Mouse (Mus musculus) lung, adult 2 months (tissue): ENCODE data around the gene Gm10153. TPM values are rescaled to one million over a fixed set of nuclear protein-coding genes. Genes with fewer than 3 reads are reported as not detected.
A peak's percentile ranks its signal among the peaks of the same experiment; 100 is the strongest.
"Not testable (repeated sequence)": the region's sequence is repeated elsewhere in the genome, so short reads cannot be mapped to it uniquely, and the experiment has no call there.

Experiments used
- DNase-seq: peaks from one replicate; pipeline ENCODE4 v3.0.0; 2022
- H3K4me1 ChIP-seq: fragments of 200-500 bp; 2 replicates; pipeline ENCODE4 v1.6.1; 2011; ENCODE audit warnings: low read length; ENCODE audit not compliant: control insufficient read depth, insufficient read depth
- H3K4me3 ChIP-seq: fragments of 200-500 bp; replicated peaks from 2 replicates; pipeline ENCODE3; 2011; ENCODE audit warnings: low read depth, mild to moderate bottlenecking, control low read depth, low read length; ENCODE audit errors: extremely low read depth
- CTCF ChIP-seq: fragments of 200-500 bp; IDR thresholded peaks from 2 replicates; pipeline ENCODE4 v1.5.1; 2011; ENCODE audit warnings: mild to moderate bottlenecking, low read length, control low read depth; ENCODE audit not compliant: insufficient read depth
- POLR2A ChIP-seq: fragments of 200-500 bp; IDR thresholded peaks from 2 replicates; pipeline ENCODE4 v1.6.1; 2011; ENCODE audit warnings: low read depth, mild to moderate bottlenecking, control low read depth, low read length, borderline replicate concordance; ENCODE audit errors: extremely low read depth
- WGBS: fragments of 180-500 bp; shearing (Covaris S2); methylation state at CpG from one replicate; pipeline ENCODE4 v1.1.7; 2018; 5-methylcytosine and 5-hydroxymethylcytosine counted together
- polyA plus RNA-seq: library from polyadenylated mRNA; depleted of rRNA; stranded (reverse); fragments of >200 nt; gene quantifications from 2 replicates; pipeline ENCODE4 v1.2.3, GENCODE M21; 2012

Gm10153 gene
- polyA plus RNA-seq, 1 experiment: not detected

GRCm38 (mm10) chr7:142181021-142181420 is 9.2 kb downstream of the Gm10153 start:
- Histone ChIP-seq H3K4me3 (no peak overlapping the region), H3K4me1 (no peaks in the 10 kb centered on the region)
- WGBS: 23% methylated on average over 1 of the region's 1 CpGs
- TF ChIP-seq POLR2A (no peak), CTCF (no peak)
- DNase-seq: no peak

DNA sequence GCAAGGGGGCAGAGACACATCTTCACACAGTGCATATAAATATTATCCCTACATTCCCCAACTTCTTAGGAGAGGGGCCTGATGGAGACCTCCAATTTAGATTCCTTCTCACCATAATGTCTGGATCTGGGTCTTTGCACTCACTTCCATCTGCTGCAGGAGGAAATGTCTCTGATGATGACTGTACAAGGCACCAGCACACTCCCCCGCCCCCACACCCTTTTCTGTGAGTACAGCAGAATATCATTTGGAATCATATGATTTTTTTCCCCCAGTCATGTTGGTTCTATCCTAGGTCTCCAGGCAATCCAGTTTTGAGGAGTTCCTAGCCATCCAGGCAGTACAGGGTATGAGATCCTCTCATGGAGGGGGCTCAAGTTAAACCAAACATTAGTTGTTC is 11.5 kb downstream of the Gm10153 start:
- WGBS: 74% methylated on average over 1 of the region's 1 CpGs
- no peak for DNase-seq
- TF ChIP-seq CTCF (no peak), POLR2A (no peak)
- no peaks in the 10 kb centered on the region for H3K4me1 ChIP-seq
- H3K4me3 ChIP-seq: no peak overlapping the region

- not testable (repeated sequence) for H3K4me3 ChIP-seq, H3K4me1 ChIP-seq, DNase-seq
These were observed 14.3 kb downstream of the Gm10153 start, which contains the start of gene Krtap5-2 for GRCm38 (mm10) chr7:142175905-142176304. Krtap5-2 (minus strand) TSS chr7:142176005.

DNA sequence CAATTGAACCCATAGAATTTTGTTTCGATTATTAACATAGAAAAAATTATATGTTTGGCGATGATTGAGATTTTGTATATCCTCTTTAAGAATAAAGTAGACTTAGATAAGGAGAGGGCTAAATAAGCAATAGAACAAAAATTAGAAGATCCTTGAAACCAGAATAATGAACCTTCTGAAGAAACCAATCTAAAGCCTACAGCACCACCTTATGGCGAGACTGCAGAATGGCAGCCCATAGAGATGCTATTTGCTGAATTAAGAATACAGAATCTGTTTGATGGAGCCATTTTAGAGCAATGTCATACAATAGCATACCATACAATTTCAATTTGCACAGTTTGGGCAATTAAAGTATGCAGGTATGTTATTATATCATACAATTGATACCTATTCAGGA is 20.4 kb downstream of the Gm10153 start:
- Histone ChIP-seq H3K4me1 (no peaks in the 10 kb centered on the region), H3K4me3 (no peak overlapping the region)
- WGBS: 46% methylated on average over 3 of the region's 3 CpGs
- DNase-seq: no peak
- no peak for TF ChIP-seq POLR2A
- TF ChIP-seq CTCF: 0 out of 2 replicates have a peak, but pooled peaks have one; percentile 6

GRCm38 (mm10) chr7:142165639-142166038 is 24.6 kb downstream of the Gm10153 start, which contains the start of gene Gm4553:
Gm4553 (minus strand) TSS chr7:142165739.
- not testable (repeated sequence) for H3K4me1 ChIP-seq, DNase-seq, H3K4me3 ChIP-seq

DNA sequence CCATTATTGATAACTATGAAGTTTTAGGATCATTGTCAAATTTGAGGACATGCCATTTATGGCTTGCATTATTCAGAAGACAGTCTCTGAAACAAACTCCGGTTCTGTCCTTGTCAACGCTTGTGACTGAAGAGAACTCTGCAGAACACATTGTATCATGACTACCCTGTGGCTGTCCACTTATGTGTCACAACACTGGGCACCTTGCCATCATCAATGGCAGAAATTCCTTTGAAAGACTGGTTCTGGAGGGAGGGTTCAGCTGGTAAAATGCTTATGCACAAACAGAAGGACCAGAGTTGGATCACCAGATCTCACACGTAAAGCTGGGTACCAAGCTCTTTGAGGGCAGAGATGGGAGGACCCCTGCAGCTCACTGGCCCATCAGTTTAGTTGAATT is 30.8 kb downstream of the Gm10153 start:
- Histone ChIP-seq H3K4me1 (no peaks in the 10 kb centered on the region), H3K4me3 (no peak overlapping the region)
- WGBS: 87% methylated on average over 3 of the region's 3 CpGs
- no peak for TF ChIP-seq POLR2A
- no peak for TF ChIP-seq CTCF
- DNase-seq: no peak

DNA sequence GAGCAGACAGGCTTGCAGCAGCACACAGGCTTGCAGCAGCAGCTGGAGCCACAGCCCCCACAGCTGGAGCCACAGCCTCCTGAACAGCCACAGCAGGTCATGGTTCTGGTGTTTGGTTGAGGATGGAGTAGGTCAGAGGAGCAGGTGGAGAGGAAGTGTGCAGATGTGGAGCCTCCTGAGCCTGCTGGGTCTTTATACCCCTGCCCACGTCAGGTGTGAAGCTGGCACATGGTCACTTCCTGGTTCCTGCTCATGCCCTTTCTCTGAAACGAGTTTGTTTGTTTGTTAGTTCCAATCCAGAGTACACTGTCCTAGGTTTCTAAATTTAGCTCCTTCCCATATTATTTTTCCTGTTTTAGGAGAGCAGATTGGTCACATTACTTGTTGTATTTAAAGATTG is 33.2 kb downstream of the Gm10153 start, which contains the start of gene Gm29735:
TSS of gene Gm29735 (minus strand) at position 101 of the 400 bp plus-strand sequence.
- H3K4me1 ChIP-seq, H3K4me3 ChIP-seq, DNase-seq: not testable (repeated sequence)
- WGBS: 21% methylated on average over 2 of the region's 2 CpGs

- TF ChIP-seq CTCF: no peak
- no peak for TF ChIP-seq POLR2A
- Histone ChIP-seq H3K4me3 (no peak overlapping the region), H3K4me1 (no peaks in the 10 kb centered on the region)
- no peak for DNase-seq
- 14% methylated on average over 1 of the region's 1 CpGs for WGBS
These were observed 34.9 kb downstream of the Gm10153 start for GRCm38 (mm10) chr7:142155308-142155707.

- TF ChIP-seq POLR2A (no peak), CTCF (no peak)
- 78% methylated on average over 4 of the region's 4 CpGs for WGBS
- no peak overlapping the region for H3K4me3 ChIP-seq
- DNase-seq: no peak
- H3K4me1 ChIP-seq: no peaks in the 10 kb centered on the region
These were observed 38.0 kb downstream of the Gm10153 start for GRCm38 (mm10) chr7:142152191-142152590.

- Histone ChIP-seq H3K4me1 (no peaks in the 10 kb centered on the region), H3K4me3 (no peak overlapping the region)
- DNase-seq: no peak
- TF ChIP-seq CTCF (no peak), POLR2A (no peak)
These were observed 41.6 kb downstream of the Gm10153 start for GRCm38 (mm10) chr7:142148633-142149032.

DNA sequence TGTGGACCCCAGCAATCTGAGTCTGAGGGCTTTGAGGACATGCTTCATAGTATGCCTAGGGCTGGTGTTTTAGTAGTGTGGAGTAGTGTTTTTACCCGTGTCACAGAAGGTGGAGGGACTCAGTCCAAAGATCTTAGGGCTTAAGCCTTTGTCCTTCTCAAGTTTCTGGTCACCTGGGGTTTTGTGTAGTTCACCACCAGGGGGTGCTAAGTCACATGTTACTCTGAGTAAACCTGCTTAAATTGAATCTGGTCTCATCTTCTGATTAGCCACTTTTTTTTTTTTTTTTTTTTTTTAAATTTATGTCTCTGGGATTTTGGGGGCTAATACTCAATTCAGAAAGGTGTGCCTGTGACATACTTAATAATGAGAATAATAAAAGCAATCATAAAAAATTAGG is 44.2 kb downstream of the Gm10153 start:
- Histone ChIP-seq H3K4me3 (no peak overlapping the region), H3K4me1 (no peaks in the 10 kb centered on the region)
- WGBS: 0% methylated on average over 1 of the region's 1 CpGs
- TF ChIP-seq CTCF (0 out of 2 replicates have a peak, but pooled peaks have one; percentile 8), POLR2A (no peak)
- peak; percentile 20 for DNase-seq
